Mouse (Mus musculus) spleen, postnatal 10 days (tissue): Measurements from ENCODE around the gene Gm20388.
A peak's percentile ranks its signal among the peaks of the same experiment; 100 is the strongest.

Experiments used
- DNase-seq, 2 experiments: peaks; one replicate each; pipeline ENCODE4 v3.0.0; 2021 to 2022; ENCODE audit warnings: low spot score in 2 of 2

The Gm20388 gene

DNA sequence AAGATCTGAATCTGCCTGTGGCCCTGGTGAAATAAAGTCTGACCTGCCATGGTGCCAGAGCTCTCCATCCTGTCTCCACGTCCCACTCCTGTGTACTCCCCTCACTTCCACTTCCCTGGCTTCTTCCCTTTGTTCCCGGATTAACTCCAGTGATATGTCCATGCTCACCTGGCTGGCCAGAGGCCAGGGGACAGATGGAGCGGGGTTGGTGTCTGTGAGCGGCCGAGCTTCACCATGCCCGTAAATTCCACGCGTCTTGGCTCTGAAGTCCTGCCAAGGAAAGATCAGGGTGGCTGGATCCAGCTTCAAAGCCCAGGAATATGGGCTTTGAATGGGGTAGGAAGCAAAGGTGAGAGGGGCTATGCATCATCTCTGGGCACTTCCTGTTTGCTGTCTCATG is 256.5 kb downstream of the Gm20388 start:
- no peak for DNase-seq

DNA sequence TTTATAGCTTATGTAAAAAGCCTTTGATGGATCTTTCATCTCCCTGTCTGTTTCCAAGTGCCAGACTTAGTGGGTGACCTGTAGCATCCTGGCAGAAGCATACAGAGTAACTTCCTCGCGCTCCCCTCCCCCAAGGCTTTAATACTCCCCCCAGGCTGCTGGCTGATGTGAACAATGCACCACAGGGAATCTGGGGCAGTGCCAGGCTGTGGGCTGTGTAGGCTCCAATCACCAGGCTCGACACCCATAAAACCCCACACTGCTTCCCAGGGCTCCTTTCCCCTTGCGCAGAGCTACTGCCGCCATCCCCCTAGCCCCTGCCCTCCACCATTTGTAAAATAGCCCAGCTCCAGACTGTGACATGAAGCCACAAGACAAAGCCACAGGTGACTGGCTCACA is 257.2 kb downstream of the Gm20388 start:
- DNase-seq = no peak

DNA sequence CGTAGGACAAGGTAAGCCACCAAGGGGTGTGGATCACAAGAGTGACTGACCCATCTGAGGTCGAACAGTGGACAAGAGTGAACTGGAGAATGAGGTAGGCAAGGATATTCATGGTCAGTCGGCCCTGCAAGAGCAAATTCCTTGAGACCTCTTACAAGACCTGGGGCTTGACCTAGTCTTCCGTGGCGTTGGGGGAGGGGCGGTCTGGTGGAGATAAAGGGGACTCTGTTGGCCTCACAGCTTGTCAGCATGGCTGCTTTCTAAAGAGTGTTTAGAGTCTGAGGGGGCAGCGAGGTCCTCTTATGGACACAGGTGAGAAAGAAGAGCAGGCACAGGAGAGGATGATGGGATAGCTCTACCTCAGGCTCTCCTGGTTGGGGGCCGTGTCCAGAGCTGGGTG is 258.5 kb downstream of the Gm20388 start:
- no peak for DNase-seq

DNA sequence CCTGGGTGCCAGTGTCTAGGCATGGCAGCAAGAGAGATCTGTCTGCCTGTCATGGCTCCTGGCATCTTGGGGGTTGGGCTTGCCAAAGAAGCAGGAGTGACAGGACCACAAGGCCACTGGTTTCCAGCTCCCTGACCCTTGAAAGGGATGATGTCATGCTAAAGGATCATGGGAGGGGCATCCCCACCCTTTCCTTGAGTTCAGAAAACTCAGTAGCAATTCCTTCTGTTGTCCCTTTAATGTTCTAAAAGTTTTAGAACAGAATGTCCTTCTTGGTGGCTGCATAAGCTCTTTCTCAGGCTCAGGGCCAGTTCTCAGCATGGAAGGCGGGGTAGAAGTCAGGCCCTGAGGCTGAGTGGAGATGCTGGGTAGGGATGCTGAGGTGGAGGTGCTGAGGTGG is 262.6 kb downstream of the Gm20388 start:
- no peak for DNase-seq

DNA sequence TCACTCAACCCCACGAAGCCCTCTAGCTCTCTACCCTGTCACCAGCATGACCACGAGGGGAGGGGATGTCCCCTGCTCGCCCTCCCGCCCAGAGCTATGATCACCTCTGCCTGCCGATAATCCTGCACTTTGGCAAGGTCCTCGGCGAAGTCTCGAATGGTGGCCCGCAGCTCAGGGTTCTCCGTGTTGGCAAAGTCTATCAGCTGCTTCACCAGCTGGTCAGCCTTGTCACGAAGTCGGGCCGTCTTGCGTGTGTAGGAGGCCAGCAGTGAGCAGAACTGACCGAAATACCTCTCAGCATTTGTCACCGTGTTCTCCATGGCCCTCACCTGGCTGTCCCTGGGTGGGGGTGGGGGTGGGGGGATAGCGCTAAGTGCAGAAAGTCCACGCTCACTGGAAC is 264.0 kb downstream of the Gm20388 start:
- no peak for DNase-seq

DNA sequence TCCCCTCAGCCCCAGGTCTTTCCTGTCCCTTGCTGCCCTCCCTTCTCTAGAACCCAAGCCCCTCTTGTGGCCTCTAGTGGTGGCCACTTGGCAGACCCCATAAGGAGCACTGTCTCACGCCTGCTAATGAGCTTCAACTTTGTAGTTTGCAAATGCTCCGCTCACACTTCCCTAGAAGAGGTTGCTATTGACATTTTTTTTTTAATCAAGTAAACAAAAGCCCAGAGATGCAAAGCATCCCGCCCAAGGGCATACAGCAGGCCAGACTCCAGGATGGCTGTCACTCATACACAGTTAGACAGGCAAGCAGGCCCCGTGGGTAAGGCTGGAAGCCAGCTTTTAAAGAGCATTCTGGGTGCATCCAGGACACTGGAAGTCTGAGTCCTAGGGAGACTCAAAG is 266.0 kb downstream of the Gm20388 start:
- DNase-seq = no peak

DNA sequence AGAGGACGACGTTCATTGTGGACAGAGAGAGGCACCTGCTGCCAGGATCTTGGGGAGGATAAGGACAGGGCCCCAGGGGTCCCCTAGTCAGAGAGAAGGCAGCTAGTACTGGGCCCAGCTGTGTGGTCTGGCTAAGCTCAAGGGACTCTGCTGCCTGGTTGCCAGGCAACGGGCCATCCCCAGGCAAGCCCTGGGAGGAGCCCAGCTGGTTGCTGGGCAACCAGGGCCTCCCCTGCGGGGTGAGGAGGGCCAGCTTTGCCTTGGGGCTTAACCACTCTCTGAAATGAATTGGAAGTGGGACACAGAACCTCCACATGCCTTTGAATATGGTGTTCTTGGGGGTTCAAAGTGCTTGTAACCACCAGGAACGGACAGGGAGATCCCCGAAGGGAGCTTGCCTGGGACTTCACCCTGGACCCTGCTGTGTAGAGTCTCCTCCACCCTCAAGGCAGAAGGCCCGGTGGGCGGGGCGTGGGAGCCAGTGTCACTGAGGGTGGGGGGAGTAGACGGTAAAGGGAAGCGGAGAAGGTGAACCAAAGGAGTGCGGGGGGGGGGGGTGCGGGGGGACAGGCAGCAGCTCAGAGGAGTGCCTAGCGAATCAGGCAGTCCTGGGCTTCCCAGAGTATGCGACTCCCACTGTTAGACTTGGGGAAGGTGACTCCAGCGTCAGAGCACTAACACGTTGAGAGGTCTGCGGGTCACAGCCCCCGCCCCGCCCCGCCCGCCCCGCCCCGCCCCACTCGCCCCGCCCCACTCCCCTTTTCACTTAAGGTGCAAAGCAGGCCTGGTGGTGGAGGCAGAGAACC is 266.9 kb downstream of the Gm20388 start, which contains the start of gene Fam92b:
Fam92b (minus strand) TSS at position 149 of the 806 bp plus-strand sequence.
- peak; percentile 17 to 58 for DNase-seq

DNA sequence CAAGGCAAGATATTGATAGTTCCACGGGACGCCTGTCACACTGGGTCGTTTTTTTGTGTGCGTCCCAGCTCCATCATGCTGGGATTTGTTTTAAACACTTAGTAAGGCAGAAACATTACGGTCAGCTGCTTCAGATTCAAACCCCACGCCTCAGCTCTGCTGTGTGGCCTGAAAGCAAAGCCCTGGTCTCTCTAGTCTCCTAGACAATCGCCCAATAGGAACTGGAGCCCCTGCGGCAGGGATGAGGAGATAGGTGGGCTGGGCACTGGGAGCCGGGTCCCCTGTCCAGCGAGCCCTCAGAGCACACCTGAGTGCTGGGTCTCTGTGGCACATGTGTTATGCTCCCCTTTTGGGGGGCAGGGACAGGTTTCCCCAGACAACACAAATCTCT is 267.5 kb downstream of the Gm20388 start:
- DNase-seq = no peak

DNA sequence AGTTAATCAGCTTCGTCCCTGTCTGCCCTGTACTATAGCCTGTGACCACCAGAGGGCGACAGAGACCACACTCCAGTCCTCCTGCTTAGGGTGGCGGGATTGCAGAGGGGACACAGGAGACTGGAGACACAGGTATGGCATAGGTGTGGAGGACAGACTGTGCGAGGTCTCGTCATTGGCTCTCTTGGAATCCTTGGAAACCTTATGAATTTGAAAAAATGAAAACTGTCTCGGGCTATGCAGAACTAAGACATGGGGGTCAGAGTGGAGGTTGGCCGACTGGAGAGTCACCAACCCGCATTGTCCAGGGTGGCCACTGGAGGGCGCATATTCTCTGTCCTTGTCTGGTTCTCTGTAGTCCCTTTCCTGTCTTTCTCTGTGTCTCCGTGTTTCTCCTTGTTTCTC is 268.4 kb downstream of the Gm20388 start:
- DNase-seq = peak; percentile 79 to 88

DNA sequence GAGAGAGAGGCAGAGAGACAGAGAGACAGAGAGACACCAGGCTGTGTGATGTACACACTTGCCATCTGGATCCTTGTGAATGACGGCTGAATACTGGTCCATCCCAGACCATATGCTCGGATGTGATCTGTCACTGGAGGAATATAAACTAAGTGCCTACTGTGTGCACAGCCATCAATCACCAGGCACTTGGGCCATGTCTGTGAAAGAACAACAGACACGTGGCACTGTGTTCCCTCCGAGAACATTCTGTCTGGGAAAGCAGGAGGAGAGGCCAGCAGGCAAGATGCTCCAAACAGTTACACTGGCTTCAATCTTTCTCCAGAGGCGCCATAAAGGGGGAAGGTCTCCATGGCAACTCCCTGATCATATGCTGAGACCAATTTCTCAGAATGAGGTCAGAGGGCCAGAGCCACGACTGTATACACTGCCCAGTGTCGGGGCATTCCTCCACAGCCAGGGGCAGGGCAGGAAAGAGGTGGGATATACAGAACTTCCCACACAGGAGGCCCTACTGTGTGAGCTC is 269.9 kb downstream of the Gm20388 start:
- DNase-seq = no peak

DNA sequence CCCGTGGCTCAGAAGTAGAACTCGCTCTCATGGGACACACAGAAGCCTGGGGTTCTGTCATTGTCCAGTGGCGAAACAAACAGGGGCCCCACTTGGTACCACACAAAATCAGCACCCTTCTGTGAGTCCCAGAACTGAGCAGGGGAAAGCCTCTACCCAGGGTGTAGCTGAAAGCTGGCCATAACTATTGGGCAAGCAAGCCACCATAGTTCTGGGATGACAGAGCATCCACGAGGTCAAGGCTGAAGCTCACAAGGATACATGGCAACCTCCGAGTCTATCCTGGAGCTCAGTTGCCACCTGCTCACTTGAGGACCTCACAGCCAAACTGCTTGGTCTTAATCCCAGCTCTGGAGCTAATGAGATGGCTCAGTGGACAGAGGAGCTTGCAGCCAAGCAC is 270.6 kb downstream of the Gm20388 start:
- no peak for DNase-seq

DNA sequence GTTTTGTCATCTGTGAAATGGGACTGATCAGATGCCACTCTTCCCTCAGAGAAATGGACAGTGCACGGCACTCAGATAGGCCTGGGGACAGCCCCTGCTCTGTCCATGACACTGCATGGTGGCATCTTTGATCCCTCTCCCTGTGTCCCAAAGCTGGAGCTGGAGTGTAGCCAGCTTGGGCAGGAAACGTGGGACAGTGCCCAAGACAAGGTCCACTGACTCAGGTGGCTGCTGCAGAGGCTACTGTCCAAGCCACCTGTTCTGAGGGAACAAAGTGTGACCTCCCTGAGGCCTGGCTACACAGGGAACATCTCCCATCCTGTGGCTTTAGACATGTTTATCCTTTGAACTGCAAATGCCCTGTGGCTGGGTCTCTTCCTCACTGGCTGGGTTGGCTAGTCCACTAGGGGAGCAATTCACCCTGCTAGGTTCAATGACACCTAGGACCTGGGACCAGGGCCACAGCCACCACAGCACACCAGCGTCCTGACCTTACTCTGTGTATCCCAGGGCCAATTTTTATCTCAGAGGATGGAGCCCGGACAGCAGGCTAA is 271.3 kb downstream of the Gm20388 start:
- DNase-seq = no peak

DNA sequence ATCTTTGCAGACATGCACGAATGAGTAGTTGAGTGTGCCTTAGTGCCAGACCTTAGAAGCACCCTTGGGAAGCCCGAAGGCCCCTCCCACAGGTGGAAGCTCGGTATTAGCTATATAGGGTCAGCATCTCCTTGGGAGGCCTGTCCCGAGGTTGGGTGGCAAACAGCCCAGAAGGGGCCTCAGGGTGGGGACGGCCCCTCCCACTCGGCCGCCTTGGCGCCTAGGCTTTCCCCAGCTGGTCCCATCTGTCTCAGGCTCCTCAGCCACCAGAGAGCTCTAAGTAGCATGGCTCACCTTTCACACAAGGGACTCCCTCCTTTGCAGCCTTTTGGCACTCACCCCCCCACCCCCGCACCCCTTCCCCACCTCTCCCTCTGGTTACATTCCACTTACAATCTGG is 273.7 kb downstream of the Gm20388 start:
- no peak for DNase-seq

DNA sequence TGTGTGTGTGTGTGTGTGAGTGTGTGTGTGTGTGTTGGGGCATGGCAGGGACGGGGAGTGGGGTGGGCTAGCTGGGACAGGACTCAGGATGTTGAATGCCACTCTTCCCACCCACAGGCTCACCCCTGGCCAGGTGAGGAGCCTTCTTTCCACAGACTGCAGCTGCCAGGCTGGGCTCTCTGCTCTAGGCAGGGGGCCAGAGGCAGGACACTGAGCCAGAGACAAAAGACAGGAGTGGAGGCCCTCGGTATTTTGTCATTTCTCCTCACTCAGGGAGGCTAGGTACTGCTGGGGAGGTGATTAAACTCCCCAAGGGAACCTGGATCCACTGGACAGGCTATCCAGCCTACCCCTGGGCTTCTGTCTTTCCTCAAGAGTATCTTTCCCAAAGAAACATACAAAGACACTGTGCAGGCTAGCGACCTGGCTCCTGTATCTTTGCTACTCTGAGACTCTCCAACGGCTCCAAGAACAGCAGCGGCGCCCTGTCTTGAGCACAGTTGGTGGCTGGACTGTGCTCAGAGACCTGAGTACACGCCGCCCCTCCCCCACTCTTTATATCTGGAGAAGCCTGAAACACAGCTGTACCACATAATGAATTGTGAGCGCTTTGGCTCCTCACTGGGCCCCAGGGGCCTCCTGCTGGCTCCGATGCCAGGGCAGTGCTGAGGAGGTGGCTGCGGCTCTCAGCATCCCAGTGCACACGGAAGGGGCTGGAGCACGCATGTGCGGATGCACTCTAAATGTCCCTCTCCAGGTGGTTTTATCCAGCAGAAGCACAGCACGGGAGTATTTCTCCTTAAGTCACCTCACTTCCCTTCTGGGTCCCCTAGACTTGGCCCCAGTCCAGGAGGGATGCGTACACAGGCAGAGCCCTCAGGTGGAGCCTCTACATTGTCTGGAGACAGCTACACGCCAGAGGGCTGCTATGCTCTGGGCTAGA is 274.5 kb downstream of the Gm20388 start:
- DNase-seq = no peak

DNA sequence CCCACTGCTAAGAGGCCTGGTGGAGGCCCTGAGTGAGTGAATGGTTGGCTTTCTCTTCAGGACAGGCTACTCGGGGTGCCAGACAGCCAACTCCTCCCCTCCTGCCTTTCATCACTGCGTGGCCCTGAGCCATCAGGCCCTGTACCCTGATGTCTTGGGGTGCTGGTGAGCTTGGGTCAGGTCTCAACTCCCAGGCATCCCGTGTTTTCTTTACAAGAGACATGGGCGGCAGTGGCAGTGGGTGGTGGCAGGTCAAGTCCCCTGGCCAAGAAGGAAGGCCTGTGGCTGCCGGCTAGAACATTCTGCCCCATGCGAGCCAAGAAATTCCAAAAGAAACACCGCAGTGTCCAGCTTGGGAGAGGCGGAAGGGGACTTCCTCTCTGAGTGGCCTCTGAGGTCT is 275.8 kb downstream of the Gm20388 start:
- no peak for DNase-seq

DNA sequence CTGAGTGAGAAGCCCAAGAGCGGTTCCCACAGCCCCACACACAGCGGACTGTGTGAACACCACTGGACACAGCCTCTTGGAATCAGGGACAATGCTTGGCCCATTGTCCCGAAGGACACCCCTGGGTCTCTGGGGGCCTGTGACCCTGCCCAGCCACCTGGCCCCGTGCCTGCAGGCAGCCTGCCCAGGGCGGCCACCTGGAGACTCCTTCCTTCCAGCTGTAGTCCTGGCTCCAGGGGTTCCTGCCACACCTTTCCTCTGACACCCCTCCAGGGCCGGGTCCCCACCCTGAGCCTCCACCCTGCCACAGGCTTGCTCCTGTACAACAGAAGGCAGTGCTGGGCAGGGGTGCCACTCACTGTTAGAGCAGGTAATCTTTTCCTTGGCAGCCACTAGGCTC is 277.9 kb downstream of the Gm20388 start:
- DNase-seq = no peak

DNA sequence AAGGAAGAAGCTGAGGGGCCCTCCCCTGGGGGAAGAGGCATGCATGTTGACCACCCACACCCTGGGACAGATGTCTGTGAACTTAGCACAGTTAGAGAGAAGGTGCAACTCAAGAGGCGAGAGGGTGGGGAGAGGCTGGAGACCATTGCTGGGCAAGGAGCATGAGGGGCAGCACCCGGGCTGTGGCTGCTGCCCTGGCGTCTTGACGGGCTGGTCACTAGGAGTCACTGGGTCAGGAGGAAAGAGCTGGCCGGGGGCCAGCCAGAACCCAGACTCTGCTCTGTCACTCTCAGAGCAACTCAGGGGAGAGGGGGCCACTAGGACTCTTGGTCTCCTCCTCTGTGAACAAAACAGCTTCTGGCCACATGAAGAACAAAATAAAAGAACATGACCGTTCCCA is 278.8 kb downstream of the Gm20388 start:
- no peak for DNase-seq

DNA sequence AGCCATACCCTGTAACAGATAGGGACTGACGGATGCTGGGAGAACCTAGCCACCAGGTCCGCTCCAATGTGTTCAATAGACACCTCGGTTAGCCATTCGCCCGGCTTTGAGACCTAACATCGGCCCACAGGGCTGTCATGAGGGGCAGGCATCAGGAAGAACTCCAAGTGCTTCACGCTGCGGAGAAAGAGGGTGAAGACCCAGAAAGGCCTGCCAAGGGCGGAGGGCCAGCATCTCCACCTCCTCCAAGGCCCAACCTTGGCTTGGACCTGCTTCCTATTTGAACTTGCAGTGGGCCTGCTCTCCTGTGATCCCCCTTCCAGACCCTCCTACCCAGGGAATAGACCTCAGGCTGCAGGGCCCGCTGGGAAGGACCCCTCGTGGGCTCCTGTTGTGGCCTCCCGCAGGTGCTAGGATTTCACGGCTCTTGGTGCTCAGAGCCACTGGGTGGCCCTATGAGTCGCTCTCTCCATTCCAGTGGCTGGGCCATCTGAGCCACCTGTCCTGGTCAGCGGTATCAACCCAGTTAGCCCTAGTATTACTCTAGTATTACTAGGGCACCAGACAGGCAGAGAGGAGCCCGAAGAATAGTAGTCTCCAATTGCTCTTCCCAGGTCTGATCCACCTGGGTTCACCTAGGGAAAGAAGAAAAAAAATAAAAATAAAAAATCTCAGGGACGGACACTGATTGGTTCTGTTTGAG is 279.6 kb downstream of the Gm20388 start:
- no peak for DNase-seq

DNA sequence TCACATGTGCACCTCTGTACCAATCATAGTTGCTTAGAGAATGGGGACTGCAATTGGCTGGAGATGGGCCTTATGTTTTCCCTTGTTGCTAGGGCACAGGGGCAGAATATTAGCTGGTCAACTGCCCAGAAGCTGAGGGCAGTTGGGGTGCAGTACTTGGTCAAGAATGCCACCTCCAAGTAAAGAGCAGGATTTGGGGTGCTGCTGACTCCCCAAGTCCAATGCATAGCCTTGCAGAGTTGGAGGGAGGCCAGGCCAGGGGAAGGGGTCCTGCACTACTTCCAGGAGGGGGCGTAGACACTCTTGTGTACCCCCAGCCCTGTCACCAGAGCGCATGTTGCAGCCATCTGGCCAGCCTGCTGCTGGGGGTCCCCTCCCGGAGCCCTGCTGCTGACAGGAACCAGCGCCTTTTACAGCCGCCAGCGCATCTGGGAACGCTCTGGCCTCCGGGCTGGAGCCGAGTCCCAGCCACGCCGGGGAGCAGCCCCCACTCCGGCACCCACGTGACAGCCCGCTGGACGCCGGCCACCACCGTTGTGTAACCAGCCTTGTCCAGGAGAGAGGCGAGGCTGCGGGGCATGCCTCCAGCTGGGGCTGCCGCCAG is 280.3 kb downstream of the Gm20388 start:
- peak in 1 of 2 experiments; percentile 44 for DNase-seq

DNA sequence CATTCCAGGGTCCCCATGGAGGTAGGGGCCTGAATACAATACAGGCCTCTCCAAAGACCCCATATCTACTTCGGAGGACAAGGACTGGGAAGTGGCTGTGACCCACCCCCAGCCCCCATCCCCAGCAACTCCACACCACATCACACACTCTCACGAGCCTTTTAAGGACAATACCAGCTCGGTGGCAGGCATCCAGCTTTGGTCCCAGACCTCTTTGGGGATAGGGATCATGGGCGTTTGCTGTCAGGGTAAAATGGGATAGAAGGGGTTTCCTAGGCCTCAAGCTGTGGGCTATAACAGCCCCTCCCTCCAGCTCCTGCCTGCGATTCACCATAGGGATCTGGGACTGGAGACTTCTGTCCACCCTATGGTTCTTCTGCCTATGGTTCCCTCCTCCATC is 281.0 kb downstream of the Gm20388 start:
- DNase-seq = no peak

DNA sequence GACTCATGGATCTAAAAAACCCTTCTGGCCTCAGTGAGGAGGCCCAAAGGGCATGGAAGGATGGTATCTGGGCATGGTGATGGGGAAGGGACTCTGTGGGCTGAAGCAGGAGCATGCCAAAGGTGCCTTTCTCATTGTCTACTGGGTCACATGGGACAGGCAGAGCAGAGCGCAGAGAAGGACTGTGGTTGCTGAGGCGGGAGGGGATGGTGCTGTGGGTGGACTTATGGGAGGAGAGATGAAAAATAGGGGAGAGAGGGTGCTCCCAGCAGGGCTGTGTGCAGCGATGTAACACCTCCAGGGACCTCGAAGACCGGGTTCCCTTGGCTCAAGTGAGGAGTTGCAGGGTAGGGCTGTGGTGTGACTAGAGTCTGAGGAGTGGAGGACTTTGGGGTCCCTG is 281.5 kb downstream of the Gm20388 start:
- DNase-seq = no peak
